Mouse (Mus musculus): ENCODE results near the gene Soga1.

- TF ChIP-seq POLR2A (IDR thresholded peaks at IDR 0.05; ENCODE audit: low read depth, low read length) (no peak), CTCF (IDR thresholded peaks at IDR 0.05; ENCODE audit: extremely low read depth, insufficient read depth, insufficient read length, insufficient replicate concordance) (no peak)
These were observed 1.4 kb downstream of the Soga1 start for GRCm38 (mm10) chr2:157077641-157078058.

Data from spleen, adult 2 months (tissue).